In the genomic region with DNA sequence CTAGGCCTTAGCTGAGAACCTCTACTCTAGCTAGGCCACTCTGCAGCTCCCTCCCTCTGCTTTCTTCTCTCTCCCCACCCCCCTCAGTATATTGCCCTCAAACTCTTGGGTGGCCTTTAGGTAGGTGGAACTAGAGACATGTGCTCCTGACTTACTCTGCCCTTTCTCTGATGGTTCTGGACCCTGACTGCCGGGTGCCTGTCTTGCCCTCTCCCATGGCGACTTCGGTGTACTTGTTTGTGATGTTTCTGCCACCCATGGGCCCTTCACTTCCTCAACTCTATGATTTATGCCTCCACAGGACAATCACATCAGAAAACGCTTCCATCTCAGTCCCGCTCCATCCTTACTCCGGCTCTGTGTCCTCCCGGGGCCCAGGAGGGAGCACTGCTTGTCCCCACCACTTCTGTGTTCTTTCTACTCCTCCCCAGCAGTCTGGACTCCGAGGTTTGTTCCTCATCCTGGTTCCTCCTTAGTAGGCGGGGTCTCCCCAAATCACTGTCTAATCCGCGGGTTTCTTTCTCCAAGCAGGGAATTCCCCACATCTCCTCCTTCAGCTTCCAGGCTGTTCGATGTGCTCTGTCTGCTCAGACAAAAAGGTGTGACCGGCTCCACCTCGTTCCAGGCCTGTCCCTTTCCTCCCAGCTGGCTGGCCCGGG, we compare ENCODE assay signal across 15 mouse cellular contexts. TPM values are rescaled to one million over a fixed set of nuclear protein-coding genes. Genes with fewer than 3 reads are reported as not detected.
DNase-seq lines count a peak whose midpoint lies in the region; ATAC-seq and TF ChIP-seq lines count a peak whose summit lies in the region.
"Had no signal": no experiment of that assay in that cellular context is flagged by ENCODE, and none has a peak within 500 bp of the region (broad histone marks: within the 10 kb centered on the region; RNA-seq: fewer than 3 reads in every experiment).

No protein-coding gene starts in this region.

- H3K9ac ChIP-seq in kidney, embryonic 15.5 days: no peak overlapping the region
- H3K9ac ChIP-seq in ES-E14 (ENCODE audit: insufficient read depth, low read depth, low read length, poor library complexity, severe bottlenecking): peak overlapping the region; percentile 84
- H3K9ac ChIP-seq: hindbrain, embryonic 12.5 days; limb, embryonic 13.5 days had no signal

- 0 out of 2 replicates have a peak overlapping the region, but pooled peaks have one; percentile 9 for H3K4me2 ChIP-seq in kidney, embryonic 15.5 days
- H3K4me2 ChIP-seq: hindbrain, embryonic 12.5 days; limb, embryonic 13.5 days had no signal

- H3K4me3 ChIP-seq in kidney, embryonic 15.5 days (replicated peaks): no peak overlapping the region
- peak overlapping the region; percentile 68 to 70 for H3K4me3 ChIP-seq in ES-E14 (ENCODE audit: insufficient read depth in 1 of 2, low read depth in 1 of 2, low read length in 2 of 2, poor library complexity in 1 of 2, severe bottlenecking in 1 of 2)
- peak overlapping the region; percentile 49 for H3K4me3 ChIP-seq in brown adipose tissue, adult 24 weeks (ENCODE audit: insufficient read depth, low read depth, low read length)
- H3K4me3 ChIP-seq: hindbrain, embryonic 12.5 days; limb, embryonic 13.5 days had no signal

- in situ Hi-C loops in ES-E14 (cut with MboI; ENCODE audit: low sequenced_read_pairs in 2 of 2, unreplicated experiment in 2 of 2): loop anchor here in 1 of 2 experiments (10.0 kb wide), 1 partner anchor 111 kb away; no protein-coding TSS in a partner anchor

- H3K9me3 ChIP-seq in kidney, embryonic 15.5 days (replicated peaks): no peaks in the 10 kb centered on the region
- H3K9me3 ChIP-seq in ES-E14 (ENCODE audit: control insufficient read depth, insufficient read depth, low read depth, low read length): no peaks in the 10 kb centered on the region
- H3K9me3 ChIP-seq: G1E; hindbrain, embryonic 12.5 days; limb, embryonic 13.5 days had no signal

- no peak overlapping the region for H3K27ac ChIP-seq in kidney, embryonic 15.5 days
- peak overlapping the region; percentile 68 for H3K27ac ChIP-seq in ES-E14 (ENCODE audit: insufficient read depth, low read depth, low read length, poor library complexity, severe bottlenecking)
- H3K27ac ChIP-seq in brown adipose tissue, adult 24 weeks (replicated peaks; ENCODE audit: low read depth, low read length): peak overlapping the region; percentile 53; the same call in 1 of the 2 replicates
- H3K27ac ChIP-seq: hindbrain, embryonic 12.5 days; limb, embryonic 13.5 days had no signal

- no peak for ATAC-seq in kidney, embryonic 15.5 days (replicated peaks; ENCODE audit: low FRiP score)
- ATAC-seq in megakaryocyte, adult 5-6 weeks (ENCODE audit: poor library complexity, severe bottlenecking): peak; percentile 83

- peaks cover 5% of the 10 kb centered on the region; the same call in 1 of the 2 replicates for H3K4me1 ChIP-seq in kidney, embryonic 15.5 days
- peaks cover 10 to 13% of the 10 kb centered on the region in 2 experiments; a peak in 3 of 4 replicates for H3K4me1 ChIP-seq in ES-E14 (ENCODE audit: control insufficient read depth in 2 of 2, insufficient read depth in 2 of 2, low read length in 2 of 2, poor library complexity in 1 of 2)
- H3K4me1 ChIP-seq in brown adipose tissue, adult 24 weeks (ENCODE audit: control insufficient read depth, insufficient read depth, insufficient read length, low read length): no peaks in the 10 kb centered on the region
- H3K4me1 ChIP-seq: hindbrain, embryonic 12.5 days; limb, embryonic 13.5 days had no signal

- H3K27me3 ChIP-seq in kidney, embryonic 15.5 days: no peaks in the 10 kb centered on the region
- H3K27me3 ChIP-seq: hindbrain, embryonic 12.5 days; limb, embryonic 13.5 days had no signal

- DNase-seq in kidney, adult 8-10 months: no peak
- DNase-seq in ES-E14 (ENCODE audit: low read depth, low spot score): no peak
- no peak for DNase-seq in ovary, postnatal 36 days (ENCODE audit: low spot score)
- no peak for DNase-seq in Muller cell, postnatal 12 days (ENCODE audit: inconsistent ontology term)
- DNase-seq in MN1 (ENCODE audit: low spot score): no peak
- DNase-seq: kidney, postnatal 10 days; layer of hippocampus, postnatal 36 days; right cerebral cortex, postnatal 4 days; thymus, adult 2 months had no signal

- 66% methylated on average over 15 of the region's 15 CpGs for WGBS in kidney, embryonic 15.5 days

- no peaks in the 10 kb centered on the region for H3K36me3 ChIP-seq in kidney, embryonic 15.5 days
- no peaks in the 10 kb centered on the region for H3K36me3 ChIP-seq in ES-E14 (ENCODE audit: control insufficient read depth, insufficient read depth, low read length, poor library complexity, severe bottlenecking)
- H3K36me3 ChIP-seq: G1E; hindbrain, embryonic 12.5 days; limb, embryonic 13.5 days had no signal

TF ChIP-seq in ES-E14, 5 proteins besides CTCF, POLR2A, EP300 and RAD21:
- TF ChIP-seq CHD2 (IDR thresholded peaks at IDR 0.05; ENCODE audit: low read depth, low read length) (no peak), HCFC1 (IDR thresholded peaks at IDR 0.05; ENCODE audit: borderline replicate concordance, insufficient read depth, low read length) (no peak), ZNF384 (IDR thresholded peaks at IDR 0.05; ENCODE audit: low read depth, low read length) (no peak), ZC3H11A (IDR thresholded peaks at IDR 0.05; ENCODE audit: borderline replicate concordance, low read depth, low read length) (no peak), MAFK (IDR thresholded peaks at IDR 0.05; ENCODE audit: insufficient read depth, low read depth, low read length) (no peak)

RNA-seq across cellular contexts. Expression of gene Zscan2, which starts 15.0 kb away (rescaled TPM):
- 2.8 and 2.9 TPM in 2 replicates for polyA plus RNA-seq in kidney, embryonic 15.5 days (2015; fragmentation: Nextera tagmentation; extraction: Ambion mirVana)
- 2.3 and 2.4 TPM in 2 replicates for total RNA-seq in ES-E14 (2012; rRNA removed)
- polyA plus RNA-seq in brown adipose tissue, adult 24 weeks (2012; ENCODE audit: insufficient read depth, insufficient read length, missing spikeins): 1.5 TPM in 1 of 2 replicates, not detected in the other
- total RNA-seq in megakaryocyte, adult 5-6 weeks (2015): 1.6 and 2.0 TPM in 2 replicates
- total RNA-seq in megakaryocyte, adult 5-6 weeks (2017): 1.5 and 2.9 TPM in 2 replicates

RNA-seq across cellular contexts. Expression of gene Iqgap1, which starts 20.0 kb away (rescaled TPM):
- polyA plus RNA-seq in kidney, embryonic 15.5 days (2015; fragmentation: Nextera tagmentation; extraction: Ambion mirVana): 95.2 and 95.3 TPM in 2 replicates
- 135 and 170 TPM in 2 replicates for total RNA-seq in ES-E14 (2012; rRNA removed)
- 27.3 and 27.9 TPM in 2 replicates for polyA plus RNA-seq in brown adipose tissue, adult 24 weeks (2012; ENCODE audit: insufficient read depth, insufficient read length, missing spikeins)
- 246 and 291 TPM in 2 replicates for total RNA-seq in megakaryocyte, adult 5-6 weeks (2015)
- total RNA-seq in megakaryocyte, adult 5-6 weeks (2017): 287 and 303 TPM in 2 replicates

RNA-seq across cellular contexts. Expression of gene Wdr73, which starts 55.3 kb away (rescaled TPM):
- polyA plus RNA-seq in kidney, embryonic 15.5 days (2015; fragmentation: Nextera tagmentation; extraction: Ambion mirVana): 36.7 and 37.5 TPM in 2 replicates
- 38.2 and 41.5 TPM in 2 replicates for total RNA-seq in ES-E14 (2012; rRNA removed)
- 10.4 and 19.3 TPM in 2 replicates for polyA plus RNA-seq in brown adipose tissue, adult 24 weeks (2012; ENCODE audit: insufficient read depth, insufficient read length, missing spikeins)
- total RNA-seq in megakaryocyte, adult 5-6 weeks (2015): 5.8 and 6.0 TPM in 2 replicates
- 6.4 and 9.7 TPM in 2 replicates for total RNA-seq in megakaryocyte, adult 5-6 weeks (2017)

RNA-seq across cellular contexts. Expression of gene Nmb, which starts 59.1 kb away (rescaled TPM):
- polyA plus RNA-seq in kidney, embryonic 15.5 days (2015; fragmentation: Nextera tagmentation; extraction: Ambion mirVana): 8.2 and 10.0 TPM in 2 replicates
- total RNA-seq in ES-E14 (2012; rRNA removed): 17.4 and 23.2 TPM in 2 replicates
- 7.3 and 9.1 TPM in 2 replicates for polyA plus RNA-seq in brown adipose tissue, adult 24 weeks (2012; ENCODE audit: insufficient read depth, insufficient read length, missing spikeins)
- 6.1 and 9.2 TPM in 2 replicates for total RNA-seq in megakaryocyte, adult 5-6 weeks (2015)
- 0.59 and 1.3 TPM in 2 replicates for total RNA-seq in megakaryocyte, adult 5-6 weeks (2017)
